Mouse (Mus musculus) thymus, adult 2 months (tissue): ENCODE results near the gene Slc37a4. TPM values are rescaled to one million over a fixed set of nuclear protein-coding genes. Genes with fewer than 3 reads are reported as not detected.
"Not testable (repeated sequence)": the region's sequence is repeated elsewhere in the genome, so short reads cannot be mapped to it uniquely, and the experiment has no call there.

Source experiments
- DNase-seq: peaks from one replicate; pipeline ENCODE4 v3.0.0; 2021
- H3K27ac ChIP-seq: fragments of 200-500 bp; 2 replicates; pipeline ENCODE4 v1.5.1; 2012; ENCODE audit warnings: low read length, control low read depth; ENCODE audit not compliant: control insufficient read depth, insufficient read depth
- H3K27me3 ChIP-seq: fragments of 200-500 bp; 2 replicates; pipeline ENCODE4 v1.6.1; 2012; ENCODE audit warnings: mild to moderate bottlenecking, low read length, moderate library complexity, mixed read lengths; ENCODE audit not compliant: control insufficient read depth, insufficient read depth
- H3K36me3 ChIP-seq: fragments of 200-500 bp; 2 replicates; pipeline ENCODE4 v1.6.1; 2012; ENCODE audit warnings: mild to moderate bottlenecking, low read length, moderate library complexity; ENCODE audit not compliant: control insufficient read depth, insufficient read depth
- H3K4me1 ChIP-seq: fragments of 200-500 bp; replicated peaks from 2 replicates; pipeline ENCODE4 v1.6.1; 2012; ENCODE audit warnings: low read length; ENCODE audit not compliant: control insufficient read depth, insufficient read depth
- H3K4me3 ChIP-seq: fragments of 200-500 bp; 2 replicates; pipeline ENCODE4 v1.5.1; 2012; ENCODE audit warnings: mild to moderate bottlenecking, low read length, control low read depth, moderate library complexity; ENCODE audit not compliant: control insufficient read depth, insufficient read depth
- CTCF ChIP-seq: fragments of 200-500 bp; IDR thresholded peaks from 2 replicates; pipeline ENCODE4 v1.5.1; 2012; ENCODE audit warnings: mild to moderate bottlenecking, control low read depth, low read length, moderate library complexity, borderline replicate concordance; ENCODE audit not compliant: control insufficient read depth, poor library complexity, insufficient read depth; ENCODE audit errors: extremely low read depth
- POLR2A ChIP-seq: fragments of 200-500 bp; IDR thresholded peaks from 2 replicates; pipeline ENCODE4 v1.6.1; 2012; ENCODE audit warnings: mild to moderate bottlenecking, low read length, control low read depth, moderate library complexity; ENCODE audit not compliant: control insufficient read depth, poor library complexity, insufficient read depth; ENCODE audit errors: extremely low read depth
- WGBS: fragments of 180-500 bp; shearing (Covaris S2); methylation state at CpG from one replicate; pipeline ENCODE4 v1.1.7; 2018; 5-methylcytosine and 5-hydroxymethylcytosine counted together
- polyA plus RNA-seq: library from polyadenylated mRNA; depleted of rRNA; stranded (reverse); fragments of >200 nt; gene quantifications from 2 replicates; pipeline ENCODE4 v1.2.3, GENCODE M21; 2012; rRNA removed

Gene Slc37a4
- polyA plus RNA-seq, 1 experiment, result 32.9 TPM

DNA sequence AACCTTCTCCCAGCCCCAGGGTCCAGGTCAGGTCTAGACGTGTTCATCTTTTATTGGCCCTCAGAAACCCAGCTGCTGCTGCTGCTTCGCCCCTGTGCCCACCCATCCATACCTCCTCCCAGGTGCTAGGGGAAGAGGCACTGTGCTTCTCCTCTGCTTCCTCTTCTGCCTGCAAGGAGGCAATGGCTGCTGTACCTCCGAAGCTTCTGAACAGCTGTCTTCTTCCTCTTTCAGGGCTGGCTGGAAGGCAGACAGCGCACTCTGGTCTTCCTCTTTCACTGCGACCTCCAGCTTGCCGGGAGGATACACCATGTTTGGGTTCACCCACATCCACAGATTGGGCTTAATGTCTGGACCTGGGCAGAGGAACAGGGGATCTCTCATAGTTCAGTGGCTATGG is 39.1 kb downstream of the Slc37a4 start:
- TF ChIP-seq CTCF, result no peak
- TF ChIP-seq POLR2A, result no peak
- Histone ChIP-seq H3K27me3 (no peaks in the 10 kb centered on the region), H3K4me3 (no peak overlapping the region), H3K36me3 (no peaks in the 10 kb centered on the region), H3K4me1 (no peaks in the 10 kb centered on the region; the same call in 1 of the 2 replicates), H3K27ac (no peak overlapping the region)
- 14% methylated on average over 6 of the region's 6 CpGs for WGBS
- DNase-seq, result no peak

DNA sequence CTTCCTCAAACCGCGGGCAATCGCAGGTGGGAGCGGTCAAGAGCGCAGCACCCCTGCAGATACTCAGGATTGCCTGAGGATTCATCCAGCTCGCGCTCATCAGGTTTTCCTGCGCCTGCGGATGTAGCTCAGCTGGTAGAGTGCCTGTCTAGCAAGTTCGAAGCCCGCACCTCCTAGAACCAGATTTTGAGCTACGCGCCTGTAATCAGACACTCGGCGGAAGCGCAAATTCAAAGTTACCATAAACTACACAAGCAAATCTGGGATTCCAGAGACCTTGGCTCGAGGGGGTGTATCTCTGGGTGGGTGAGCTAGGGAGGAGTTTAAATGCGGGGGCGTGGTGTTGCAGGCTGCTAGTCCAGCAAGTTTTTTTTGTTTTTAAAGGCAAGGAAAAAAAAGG is 44.3 kb downstream of the Slc37a4 start, which contains the start of gene Foxr1:
Gene Foxr1, minus strand, starts transcription at position 176 of the 400 bp plus-strand sequence.
- Histone ChIP-seq H3K27ac (no peak within 1 kb of the TSS), H3K27me3 (no peaks in the 10 kb centered on the region), H3K4me3 (no peak within 1 kb of the TSS), H3K36me3 (no peaks in the 10 kb centered on the region), H3K4me1 (no peaks in the 10 kb centered on the region; the same call in 1 of the 2 replicates)
- no peak for DNase-seq
- no peak for TF ChIP-seq POLR2A
- TF ChIP-seq CTCF, result no peak
- WGBS, result 94% methylated on average over 19 of the region's 19 CpGs

DNA sequence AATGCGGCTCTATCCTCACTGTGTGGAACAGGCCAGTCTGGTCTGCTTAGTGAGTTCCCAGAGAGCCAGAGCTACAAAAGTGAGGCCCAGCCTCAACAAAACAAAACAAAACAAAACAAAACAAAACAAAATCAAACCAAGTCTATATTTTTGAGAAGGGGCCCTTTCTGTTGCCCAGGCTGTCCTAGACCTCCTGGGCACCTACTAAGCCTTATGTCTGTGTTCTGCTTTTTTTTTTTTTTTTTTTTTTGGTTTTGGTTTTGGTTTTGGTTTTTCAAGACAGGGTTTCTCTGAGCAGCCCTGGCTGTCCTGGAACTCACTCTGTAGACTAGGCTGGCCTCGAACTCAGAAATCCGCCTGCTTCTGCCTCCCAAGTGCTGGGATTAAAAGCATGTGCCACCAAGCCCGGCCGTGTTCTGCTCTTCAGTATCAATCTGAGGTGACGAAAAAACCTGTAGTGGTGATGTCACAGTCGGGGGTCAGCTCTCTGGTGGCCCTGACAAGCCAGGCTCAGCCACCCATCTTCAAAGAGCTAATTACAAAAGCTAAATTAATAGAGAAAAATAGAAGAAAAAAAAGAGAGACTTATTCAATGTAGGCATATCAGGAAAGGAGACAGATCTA is 47.9 kb downstream of the Slc37a4 start:
- not testable (repeated sequence) for H3K4me3 ChIP-seq, H3K4me1 ChIP-seq, DNase-seq, H3K36me3 ChIP-seq, H3K27me3 ChIP-seq, H3K27ac ChIP-seq
- WGBS, result 88% methylated on average over 7 of the region's 7 CpGs

DNA sequence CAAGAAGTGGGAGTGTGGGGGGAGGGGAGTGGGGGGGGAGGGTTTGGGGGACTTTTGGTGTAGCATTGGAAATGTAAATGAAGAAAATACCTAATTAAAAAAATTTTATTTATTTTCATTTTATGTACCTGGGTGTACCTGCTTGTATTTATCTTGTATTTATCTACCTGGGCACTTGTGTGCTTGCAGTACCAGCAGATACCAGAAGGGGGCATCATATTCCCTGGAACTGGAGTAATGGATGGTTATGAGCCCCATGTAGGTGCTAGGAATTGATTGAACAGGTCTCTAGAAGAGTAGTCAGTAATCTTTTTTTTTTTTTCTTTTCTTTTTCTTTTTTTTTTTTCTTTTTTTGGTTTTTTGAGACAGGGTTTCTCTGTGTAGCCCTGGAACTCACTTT is 53.7 kb downstream of the Slc37a4 start:
- Histone ChIP-seq H3K36me3 (no peaks in the 10 kb centered on the region), H3K27me3 (no peaks in the 10 kb centered on the region), H3K27ac (no peak overlapping the region), H3K4me3 (no peak overlapping the region), H3K4me1 (no peaks in the 10 kb centered on the region)
- no peak for TF ChIP-seq POLR2A
- no peak for TF ChIP-seq CTCF
- DNase-seq, result peak; percentile 35

Other genes with a start within 250 kb of the Slc37a4 start
- 132 and 194 TPM in 2 replicates for gene Cbl, start 162.8 kb upstream of the Slc37a4 start, polyA plus RNA-seq
- 6.1 and 13.0 TPM in 2 replicates for gene Ccdc153, start 156.2 kb upstream of the Slc37a4 start, polyA plus RNA-seq
- 0.55 and 0.59 TPM in 2 replicates for gene Pdzd3, start 145.4 kb upstream of the Slc37a4 start, polyA plus RNA-seq
- 13.4 and 16.2 TPM in 2 replicates for gene Nlrx1, start 128.3 kb upstream of the Slc37a4 start, polyA plus RNA-seq
- gene Abcg4, start 108.2 kb upstream of the Slc37a4 start, polyA plus RNA-seq, result 1.2 and 2.7 TPM in 2 replicates
- 71.1 and 71.9 TPM in 2 replicates for gene Hinfp, start 91.2 kb upstream of the Slc37a4 start, polyA plus RNA-seq
- 94.1 and 110 TPM in 2 replicates for gene C2cd2l, start 76.6 kb upstream of the Slc37a4 start, polyA plus RNA-seq
- gene Dpagt1, start 70.8 kb upstream of the Slc37a4 start, polyA plus RNA-seq, result 47.9 and 49.5 TPM in 2 replicates
- 891 and 1,033 TPM in 2 replicates for gene H2afx, start 62.2 kb upstream of the Slc37a4 start, polyA plus RNA-seq
- 40.7 and 42.2 TPM in 2 replicates for gene Hmbs, start 52.6 kb upstream of the Slc37a4 start, polyA plus RNA-seq
- 37.9 and 40.8 TPM in 2 replicates for gene Vps11, start 35.2 kb upstream of the Slc37a4 start, polyA plus RNA-seq
- gene Hyou1, start 17.4 kb upstream of the Slc37a4 start, polyA plus RNA-seq, result 74.4 and 75.5 TPM in 2 replicates
- 220 and 258 TPM in 2 replicates for gene Rps25, start 10.3 kb downstream of the Slc37a4 start, polyA plus RNA-seq
- gene Trappc4, start 10.7 kb downstream of the Slc37a4 start, polyA plus RNA-seq, result 49.1 and 57.4 TPM in 2 replicates
- gene Ccdc84, start 21.7 kb downstream of the Slc37a4 start, polyA plus RNA-seq, result 30.0 and 30.9 TPM in 2 replicates
- 0.08 and 0.22 TPM in 2 replicates for gene Foxr1, start 44.3 kb downstream of the Slc37a4 start, polyA plus RNA-seq
- gene Upk2, start 58.1 kb downstream of the Slc37a4 start, polyA plus RNA-seq, result 1.4 and 1.6 TPM in 2 replicates
- gene Bcl9l, start 86.0 kb downstream of the Slc37a4 start, polyA plus RNA-seq, result 38.7 and 50.4 TPM in 2 replicates
- gene Cxcr5, start 165.0 kb downstream of the Slc37a4 start, polyA plus RNA-seq, result 7.7 and 9.9 TPM in 2 replicates
- gene Ddx6, start 208.0 kb downstream of the Slc37a4 start, polyA plus RNA-seq, result 29.2 and 35.6 TPM in 2 replicates